ENCODE assay signal across 14 mouse cellular contexts in genomic region chr6:32512010-32512409, GRCm38 (mm10).
DNase-seq lines count a peak whose midpoint lies in the region; ATAC-seq and TF ChIP-seq lines count a peak whose summit lies in the region.
"Had no signal": no experiment of that assay in that cellular context is flagged by ENCODE, and none has a peak within 500 bp of the region (broad histone marks: within the 10 kb centered on the region; RNA-seq: fewer than 3 reads in every experiment).

No protein-coding gene starts in this region.

- H3K9me3 ChIP-seq in heart, embryonic 14.5 days (ENCODE audit: control insufficient read depth, low read length), result no peaks in the 10 kb centered on the region
- H3K9me3 ChIP-seq in forebrain, embryonic 11.5 days (ENCODE audit: control insufficient read depth, low read length), result no peaks in the 10 kb centered on the region
- H3K9me3 ChIP-seq: embryonic facial prominence, embryonic 12.5 days; hindbrain, embryonic 13.5 days; limb, embryonic 13.5 days had no signal

- intact Hi-C loops in left cerebral cortex, adult 2 months (cut with DNase I), result no loop called here

- H3K4me3 ChIP-seq in left cerebral cortex, adult 2 months, result no peak overlapping the region
- no peak overlapping the region for H3K4me3 ChIP-seq in brown adipose tissue, adult 24 weeks (ENCODE audit: insufficient read depth, low read depth, low read length)
- H3K4me3 ChIP-seq in heart, embryonic 14.5 days (ENCODE audit: control insufficient read depth in 1 of 2, insufficient read depth in 1 of 2, low read depth in 1 of 2, low read length in 2 of 2), result no peak overlapping the region
- no peak overlapping the region for H3K4me3 ChIP-seq in forebrain, embryonic 11.5 days (ENCODE audit: low read depth, low read length)
- H3K4me3 ChIP-seq: embryonic facial prominence, embryonic 12.5 days; hindbrain, embryonic 13.5 days; limb, embryonic 13.5 days had no signal

- ATAC-seq in heart, embryonic 14.5 days (ENCODE audit: insufficient number of reproducible peaks, insufficient read depth, low FRiP score, low read depth), result peak; percentile 46; the same call in 1 of the 2 replicates
- peak; percentile 75 for ATAC-seq in megakaryocyte progenitor cell, adult 5-6 weeks (replicated peaks; ENCODE audit: poor library complexity)
- ATAC-seq in forebrain, embryonic 11.5 days (replicated peaks; ENCODE audit: low FRiP score), result no peak
- ATAC-seq: forebrain, embryonic 14.5 days had no signal

- no peak overlapping the region for H3K4me2 ChIP-seq in heart, embryonic 14.5 days (ENCODE audit: low read length)
- H3K4me2 ChIP-seq in forebrain, embryonic 11.5 days (ENCODE audit: low read depth, low read length, severe bottlenecking), result no peak overlapping the region
- H3K4me2 ChIP-seq: embryonic facial prominence, embryonic 12.5 days; hindbrain, embryonic 13.5 days; limb, embryonic 13.5 days had no signal

- TF ChIP-seq CTCF in left cerebral cortex, adult 2 months (IDR thresholded peaks at IDR 0.05), result no peak

- peaks cover 10% of the 10 kb centered on the region for H3K36me3 ChIP-seq in heart, embryonic 14.5 days (ENCODE audit: control insufficient read depth, insufficient read depth, low read length)
- no peaks in the 10 kb centered on the region for H3K36me3 ChIP-seq in forebrain, embryonic 11.5 days (ENCODE audit: control insufficient read depth, insufficient read depth, low read length)
- H3K36me3 ChIP-seq: embryonic facial prominence, embryonic 12.5 days had no signal

- no peak for DNase-seq in left cerebral cortex, adult 2 months (ENCODE audit: extremely low spot score in 1 of 2, low spot score in 2 of 2)
- DNase-seq in left cerebral cortex, adult 8-10 months (ENCODE audit: low spot score in 2 of 2), result no peak
- DNase-seq in frontal cortex, postnatal 10 days (ENCODE audit: low spot score in 2 of 2), result no peak
- DNase-seq in forebrain, embryonic 11.5 days (ENCODE audit: low spot score), result no peak
- no peak for DNase-seq in ovary, adult 18-20 months (ENCODE audit: low spot score)
- DNase-seq: adrenal gland, adult 8-10 months; thymus, postnatal 36 days had no signal

- H3K4me1 ChIP-seq in brown adipose tissue, adult 24 weeks (ENCODE audit: control insufficient read depth, insufficient read depth, insufficient read length, low read length), result peaks cover 18% of the 10 kb centered on the region; the same call in 1 of the 2 replicates
- peaks cover 19% of the 10 kb centered on the region in 2 experiments for H3K4me1 ChIP-seq in heart, embryonic 14.5 days (ENCODE audit: control insufficient read depth in 2 of 2, insufficient read depth in 2 of 2, low read length in 2 of 2)
- H3K4me1 ChIP-seq in forebrain, embryonic 11.5 days (replicated peaks; ENCODE audit: control insufficient read depth, insufficient read depth, low read length), result no peaks in the 10 kb centered on the region

- no peaks in the 10 kb centered on the region for H3K27me3 ChIP-seq in heart, embryonic 14.5 days (ENCODE audit: control insufficient read depth, insufficient read depth, low read length)
- H3K27me3 ChIP-seq in forebrain, embryonic 11.5 days (ENCODE audit: control insufficient read depth, insufficient read depth, low read length), result no peaks in the 10 kb centered on the region
- H3K27me3 ChIP-seq: embryonic facial prominence, embryonic 12.5 days; hindbrain, embryonic 13.5 days; limb, embryonic 13.5 days had no signal

- WGBS in heart, embryonic 14.5 days, result 52% methylated on average over 1 of the region's 1 CpGs
- 83% methylated on average over 1 of the region's 1 CpGs for WGBS in forebrain, embryonic 11.5 days

- H3K9ac ChIP-seq in heart, embryonic 14.5 days (ENCODE audit: low read length), result no peak overlapping the region
- H3K9ac ChIP-seq in forebrain, embryonic 11.5 days (ENCODE audit: low read length), result no peak overlapping the region
- H3K9ac ChIP-seq: embryonic facial prominence, embryonic 12.5 days; hindbrain, embryonic 13.5 days; limb, embryonic 13.5 days had no signal

- H3K27ac ChIP-seq in left cerebral cortex, adult 2 months, result peak overlapping the region; percentile 5; the same call in 1 of the 2 replicates
- peak overlapping the region; percentile 94 for H3K27ac ChIP-seq in brown adipose tissue, adult 24 weeks (replicated peaks; ENCODE audit: low read depth, low read length)
- peak overlapping the region; percentile 73 to 81 for H3K27ac ChIP-seq in heart, embryonic 14.5 days (replicated peaks in 1 of 2; ENCODE audit: control insufficient read depth in 1 of 2, insufficient read depth in 1 of 2, low read depth in 2 of 2, low read length in 2 of 2)
- H3K27ac ChIP-seq in forebrain, embryonic 11.5 days (ENCODE audit: low read depth, low read length), result no peak overlapping the region
- H3K27ac ChIP-seq: hindbrain, embryonic 13.5 days; limb, embryonic 13.5 days had no signal
